8 mouse cellular contexts compared by ENCODE assay signal in the genomic region with DNA sequence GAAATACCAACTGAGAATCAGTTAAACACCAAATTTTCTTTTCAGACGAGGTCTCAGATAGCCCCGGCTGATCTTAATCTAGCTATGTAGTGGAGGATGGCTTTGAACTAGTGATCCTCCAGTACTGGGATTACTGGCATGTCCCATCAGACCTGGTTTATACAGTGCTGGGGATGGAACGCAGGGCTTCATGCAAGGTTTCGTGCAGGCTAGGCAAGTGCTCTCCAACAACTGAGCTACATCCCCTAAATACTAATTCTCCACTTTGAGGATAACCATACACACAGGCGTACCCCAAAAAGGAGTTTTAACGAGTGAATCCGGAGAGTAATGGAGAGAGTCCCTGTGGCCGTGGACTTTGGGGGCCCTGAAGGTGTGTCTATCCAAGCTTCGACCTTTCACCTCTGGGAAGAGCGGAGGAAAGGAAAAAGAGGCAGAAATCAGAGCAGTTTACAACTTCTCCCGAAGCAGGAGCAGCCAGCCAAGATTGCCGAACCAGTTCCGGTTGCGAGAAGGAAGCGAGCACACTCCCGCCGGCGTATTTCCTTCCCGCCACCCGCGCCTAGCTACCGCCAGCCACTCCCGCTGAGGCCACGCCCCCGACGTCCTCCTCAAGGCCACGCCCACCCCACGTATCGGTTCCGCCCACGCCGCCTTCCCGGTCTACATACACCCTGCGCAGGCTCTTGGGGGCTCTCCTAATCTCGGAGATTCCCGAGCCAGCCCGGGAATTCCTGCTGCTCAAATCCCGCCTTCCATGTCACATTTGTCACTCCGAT. TPM values are rescaled to one million over a fixed set of nuclear protein-coding genes. Genes with fewer than 3 reads are reported as not detected.
DNase-seq lines count a peak whose midpoint lies in the region; ATAC-seq and TF ChIP-seq lines count a peak whose summit lies in the region.

No protein-coding gene starts in this region.

- TF ChIP-seq POLR2A in cortical plate, adult 2 months (IDR thresholded peaks at IDR 0.05; ENCODE audit: extremely low read depth, insufficient read depth, low read length), result peak; percentile 71

- DNase-seq in gastrocnemius, adult 8-10 months (ENCODE audit: low spot score in 2 of 2), result peak; percentile 98 to 99
- peak; percentile 98 for DNase-seq in induced T-regulatory cell, adult 2 months (ENCODE audit: low read depth)
- DNase-seq in left cerebral cortex, adult 9 months (ENCODE audit: low spot score in 2 of 2), result peak; percentile 92 to 96
- DNase-seq in right cerebral cortex, postnatal 14 days, result peak; percentile 99
- peak; percentile 96 to 99 for DNase-seq in urinary bladder, postnatal 36 days (ENCODE audit: low spot score in 2 of 2)

- peak overlapping the region; percentile 38 for H3K4me3 ChIP-seq in cortical plate, adult 2 months (ENCODE audit: insufficient read depth, low read length)

- TF ChIP-seq CTCF in cortical plate, adult 2 months (IDR thresholded peaks at IDR 0.05; ENCODE audit: extremely low read depth, insufficient read depth, low read length), result no peak

- 0 out of 2 replicates have a peak overlapping the region, but pooled peaks have one; percentile 49 for H3K27ac ChIP-seq in cortical plate, adult 2 months (ENCODE audit: insufficient read depth, low read length)

- no peaks in the 10 kb centered on the region for H3K4me1 ChIP-seq in cortical plate, adult 2 months (ENCODE audit: control insufficient read depth, insufficient read depth, low read length)

- ATAC-seq in activated CD4-positive, CD25-positive, alpha-beta regulatory T cell, adult 4 months, result peak; percentile 90
- peak; percentile 94 for ATAC-seq in megakaryocyte progenitor cell, adult 5-6 weeks (replicated peaks; ENCODE audit: poor library complexity)

RNA-seq across cellular contexts. Expression of a gene that starts 0.6 kb away (rescaled TPM):
- 10 to 100 TPM; 29.5 to 38.1 TPM for polyA plus RNA-seq in activated CD4-positive, CD25-positive, alpha-beta regulatory T cell, adult 4 months (2017; shearing (Covaris generic))
- polyA plus RNA-seq in cortical plate, adult 2 months (2012; rRNA removed), result 17.7 and 19.5 TPM in 2 replicates
- 1 to 10 TPM; 3.3 to 4.2 (median 4.0) TPM for total RNA-seq in gastrocnemius, adult 8-10 months (2022)
- 5.3 and 7.7 TPM in 2 replicates for total RNA-seq in megakaryocyte progenitor cell, adult 5-6 weeks (2015)
- 5.6 and 6.0 TPM in 2 replicates for total RNA-seq in megakaryocyte progenitor cell, adult 5-6 weeks (2017)

RNA-seq across cellular contexts. Expression of a gene that starts 42.8 kb away (rescaled TPM):
- 10 to 100 TPM; 15.1 to 16.2 TPM for polyA plus RNA-seq in activated CD4-positive, CD25-positive, alpha-beta regulatory T cell, adult 4 months (2017; shearing (Covaris generic))
- 34.5 and 34.6 TPM in 2 replicates for polyA plus RNA-seq in cortical plate, adult 2 months (2012; rRNA removed)
- 10 to 100 TPM; 28.2 to 34.9 (median 31.6) TPM for total RNA-seq in gastrocnemius, adult 8-10 months (2022)
- 85.9 and 109 TPM in 2 replicates for total RNA-seq in megakaryocyte progenitor cell, adult 5-6 weeks (2015)
- 143 and 168 TPM in 2 replicates for total RNA-seq in megakaryocyte progenitor cell, adult 5-6 weeks (2017)

Comparison
In these comparisons a context has a peak if more than half of its experiments do, and no peak if none do; other contexts are left out.
1. Peak in every context shown above with its lines: DNase-seq, ATAC-seq, H3K4me3 ChIP-seq and H3K27ac ChIP-seq.